Mouse (Mus musculus): ENCODE data around the gene Apba2. TPM values are rescaled to one million over a fixed set of nuclear protein-coding genes. Genes with fewer than 3 reads are reported as not detected.

Apba2 gene
- polyA plus RNA-seq, 1 experiment: not detected

- no peak overlapping the region for H3K4me3 ChIP-seq (ENCODE audit: insufficient read depth, low read depth, low read length)
- no peak overlapping the region for H3K27ac ChIP-seq (replicated peaks; ENCODE audit: low read depth, low read length)
- H3K4me1 ChIP-seq (ENCODE audit: control insufficient read depth, insufficient read depth, insufficient read length, low read length): no peaks in the 10 kb centered on the region
Observed at GRCm38 (mm10) chr7:64688115-64688817, 186.8 kb downstream of the Apba2 start.

- no peak overlapping the region for H3K4me3 ChIP-seq (ENCODE audit: insufficient read depth, low read depth, low read length)
Observed at GRCm38 (mm10) chr7:64691831-64692230, 190.3 kb downstream of the Apba2 start.

GRCm38 (mm10) chr7:64694937-64695336 is 193.4 kb downstream of the Apba2 start:
- H3K4me1 ChIP-seq (ENCODE audit: control insufficient read depth, insufficient read depth, insufficient read length, low read length): no peaks in the 10 kb centered on the region
- H3K4me3 ChIP-seq (ENCODE audit: insufficient read depth, low read depth, low read length): no peak overlapping the region
- H3K27ac ChIP-seq (replicated peaks; ENCODE audit: low read depth, low read length): no peak overlapping the region

More at GRCm38 (mm10) chr7:64691831-64692230, 190.3 kb downstream of the Apba2 start:
- Histone ChIP-seq H3K4me1 (ENCODE audit: control insufficient read depth, insufficient read depth, insufficient read length, low read length) (no peaks in the 10 kb centered on the region), H3K27ac (replicated peaks; ENCODE audit: low read depth, low read length) (no peak overlapping the region)

- 0 out of 2 replicates have a peak, but pooled peaks cover 3% of the 10 kb centered on the region for H3K4me1 ChIP-seq (ENCODE audit: control insufficient read depth, insufficient read depth, insufficient read length, low read length)
- H3K27ac ChIP-seq (replicated peaks; ENCODE audit: low read depth, low read length): no peak overlapping the region
- no peak overlapping the region for H3K4me3 ChIP-seq (ENCODE audit: insufficient read depth, low read depth, low read length)
Observed at GRCm38 (mm10) chr7:64696521-64697281, 195.2 kb downstream of the Apba2 start.

- H3K27ac ChIP-seq (replicated peaks; ENCODE audit: low read depth, low read length): no peak overlapping the region
- no peak overlapping the region for H3K4me3 ChIP-seq (ENCODE audit: insufficient read depth, low read depth, low read length)
- H3K4me1 ChIP-seq (ENCODE audit: control insufficient read depth, insufficient read depth, insufficient read length, low read length): 0 out of 2 replicates have a peak, but pooled peaks cover 5% of the 10 kb centered on the region
Observed at GRCm38 (mm10) chr7:64697791-64698337, 196.4 kb downstream of the Apba2 start.

- Histone ChIP-seq H3K27ac (replicated peaks; ENCODE audit: low read depth, low read length) (no peak overlapping the region), H3K4me1 (ENCODE audit: control insufficient read depth, insufficient read depth, insufficient read length, low read length) (0 out of 2 replicates have a peak, but pooled peaks cover 5% of the 10 kb centered on the region), H3K4me3 (ENCODE audit: insufficient read depth, low read depth, low read length) (no peak overlapping the region)
Observed at GRCm38 (mm10) chr7:64704060-64704595, 202.6 kb downstream of the Apba2 start.

GRCm38 (mm10) chr7:64708176-64708575 is 206.7 kb downstream of the Apba2 start:
- Histone ChIP-seq H3K4me3 (ENCODE audit: insufficient read depth, low read depth, low read length) (no peak overlapping the region), H3K4me1 (ENCODE audit: control insufficient read depth, insufficient read depth, insufficient read length, low read length) (no peaks in the 10 kb centered on the region), H3K27ac (replicated peaks; ENCODE audit: low read depth, low read length) (no peak overlapping the region)

GRCm38 (mm10) chr7:64709520-64710262 is 208.2 kb downstream of the Apba2 start:
- H3K4me1 ChIP-seq (ENCODE audit: control insufficient read depth, insufficient read depth, insufficient read length, low read length): no peaks in the 10 kb centered on the region
- H3K4me3 ChIP-seq (ENCODE audit: insufficient read depth, low read depth, low read length): no peak overlapping the region
- no peak overlapping the region for H3K27ac ChIP-seq (replicated peaks; ENCODE audit: low read depth, low read length)

- Histone ChIP-seq H3K4me1 (ENCODE audit: control insufficient read depth, insufficient read depth, insufficient read length, low read length) (no peaks in the 10 kb centered on the region), H3K4me3 (ENCODE audit: insufficient read depth, low read depth, low read length) (no peak overlapping the region), H3K27ac (replicated peaks; ENCODE audit: low read depth, low read length) (no peak overlapping the region)
Observed at GRCm38 (mm10) chr7:64716286-64716685, 214.8 kb downstream of the Apba2 start.

- no peaks in the 10 kb centered on the region for H3K4me1 ChIP-seq (ENCODE audit: control insufficient read depth, insufficient read depth, insufficient read length, low read length)
- H3K4me3 ChIP-seq (ENCODE audit: insufficient read depth, low read depth, low read length): no peak overlapping the region
- H3K27ac ChIP-seq (replicated peaks; ENCODE audit: low read depth, low read length): no peak overlapping the region
Observed at GRCm38 (mm10) chr7:64723313-64723712, 221.8 kb downstream of the Apba2 start.

GRCm38 (mm10) chr7:64724409-64724808 is 222.9 kb downstream of the Apba2 start:
- Histone ChIP-seq H3K4me1 (ENCODE audit: control insufficient read depth, insufficient read depth, insufficient read length, low read length) (no peaks in the 10 kb centered on the region), H3K4me3 (ENCODE audit: insufficient read depth, low read depth, low read length) (no peak overlapping the region), H3K27ac (replicated peaks; ENCODE audit: low read depth, low read length) (no peak overlapping the region)

- H3K4me3 ChIP-seq (ENCODE audit: insufficient read depth, low read depth, low read length): no peak overlapping the region
- H3K4me1 ChIP-seq (ENCODE audit: control insufficient read depth, insufficient read depth, insufficient read length, low read length): no peaks in the 10 kb centered on the region
- no peak overlapping the region for H3K27ac ChIP-seq (replicated peaks; ENCODE audit: low read depth, low read length)
Observed at GRCm38 (mm10) chr7:64725967-64726695, 224.6 kb downstream of the Apba2 start.

- Histone ChIP-seq H3K4me3 (ENCODE audit: insufficient read depth, low read depth, low read length) (no peak overlapping the region), H3K27ac (replicated peaks; ENCODE audit: low read depth, low read length) (no peak overlapping the region)
Observed at GRCm38 (mm10) chr7:64728181-64728591, 226.7 kb downstream of the Apba2 start.

GRCm38 (mm10) chr7:64728816-64729215 is 227.3 kb downstream of the Apba2 start:
- no peaks in the 10 kb centered on the region for H3K4me1 ChIP-seq (ENCODE audit: control insufficient read depth, insufficient read depth, insufficient read length, low read length)
- no peak overlapping the region for H3K4me3 ChIP-seq (ENCODE audit: insufficient read depth, low read depth, low read length)
- no peak overlapping the region for H3K27ac ChIP-seq (replicated peaks; ENCODE audit: low read depth, low read length)

More at GRCm38 (mm10) chr7:64728181-64728591, 226.7 kb downstream of the Apba2 start:
- no peaks in the 10 kb centered on the region for H3K4me1 ChIP-seq (ENCODE audit: control insufficient read depth, insufficient read depth, insufficient read length, low read length)
